Mouse (Mus musculus): ENCODE results near the gene Osr1. TPM values are rescaled to one million over a fixed set of nuclear protein-coding genes. Genes with fewer than 3 reads are reported as not detected.

The Osr1 gene
- polyA plus RNA-seq (2011; ENCODE audit: insufficient read depth, insufficient read length, low replicate concordance, missing spikeins) = not detected in 2 replicates

- TF ChIP-seq POLR2A (IDR thresholded peaks at IDR 0.05; ENCODE audit: borderline replicate concordance, control insufficient read depth, low read depth, low read length) (no peak), CTCF (IDR thresholded peaks at IDR 0.05; ENCODE audit: control insufficient read depth, insufficient read depth, low read length) (peak; percentile 13; the same call in 1 of the 2 replicates)
- under 1% methylated on average over 15 of the region's 15 CpGs for WGBS
- Histone ChIP-seq H3K27ac (ENCODE audit: control insufficient read depth, insufficient read depth, low read depth, low read length, poor library complexity) (no peak within 1 kb of the TSS), H3K4me3 (replicated peaks; ENCODE audit: control insufficient read depth, low read depth, low read length) (no peak within 1 kb of the TSS), H3K4me1 (ENCODE audit: control insufficient read depth, insufficient read depth, low read length) (no peaks in the 10 kb centered on the region)
These were observed at the start of gene Osr1 for GRCm38 (mm10) chr12:9569971-9570370. Gene Osr1 (plus strand): TSS chr12:9570116.

GRCm38 (mm10) chr12:9550328-9550727 lies 19.6 kb upstream of the Osr1 start:
- no peaks in the 10 kb centered on the region for H3K4me1 ChIP-seq (ENCODE audit: control insufficient read depth, insufficient read depth, low read length)
- H3K4me3 ChIP-seq (replicated peaks; ENCODE audit: control insufficient read depth, low read depth, low read length) = no peak overlapping the region
- no peak overlapping the region for H3K27ac ChIP-seq (ENCODE audit: control insufficient read depth, insufficient read depth, low read depth, low read length, poor library complexity)
- 75% methylated on average over 2 of the region's 2 CpGs for WGBS
- TF ChIP-seq POLR2A (IDR thresholded peaks at IDR 0.05; ENCODE audit: borderline replicate concordance, control insufficient read depth, low read depth, low read length) (no peak), CTCF (IDR thresholded peaks at IDR 0.05; ENCODE audit: control insufficient read depth, insufficient read depth, low read length) (no peak)

- Histone ChIP-seq H3K4me1 (ENCODE audit: control insufficient read depth, insufficient read depth, low read length) (no peaks in the 10 kb centered on the region), H3K4me3 (replicated peaks; ENCODE audit: control insufficient read depth, low read depth, low read length) (no peak overlapping the region), H3K27ac (ENCODE audit: control insufficient read depth, insufficient read depth, low read depth, low read length, poor library complexity) (no peak overlapping the region)
- TF ChIP-seq CTCF (IDR thresholded peaks at IDR 0.05; ENCODE audit: control insufficient read depth, insufficient read depth, low read length) (no peak), POLR2A (IDR thresholded peaks at IDR 0.05; ENCODE audit: borderline replicate concordance, control insufficient read depth, low read depth, low read length) (no peak)
- 66% methylated on average over 3 of the region's 3 CpGs for WGBS
These were observed 5.0 kb upstream of the Osr1 start for GRCm38 (mm10) chr12:9564956-9565355.

DNA sequence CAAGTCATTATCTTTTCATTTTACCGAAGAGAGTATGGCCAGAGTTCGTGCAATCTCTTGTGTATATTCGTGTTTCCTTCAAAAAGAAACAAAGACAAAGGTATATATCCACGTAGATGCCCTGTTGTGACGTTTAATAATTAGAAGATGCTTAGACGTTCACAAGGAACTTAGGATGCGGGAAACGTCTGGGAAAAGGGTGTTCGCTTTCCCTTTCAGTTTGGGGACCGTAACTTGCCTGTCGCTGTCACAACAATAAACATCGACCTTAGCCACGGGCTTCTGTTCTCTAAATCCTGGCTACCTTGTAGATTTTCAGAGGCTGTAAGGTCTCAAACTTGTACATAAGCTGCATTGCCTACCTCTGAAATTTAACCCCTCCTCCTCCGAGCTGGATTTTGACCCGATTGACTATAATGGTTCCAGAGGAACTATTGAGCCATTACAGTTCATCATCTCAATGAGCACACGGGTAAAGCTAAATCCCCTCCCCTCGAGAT lies 630 bp downstream of the Osr1 start:
- no peak overlapping the region for H3K4me3 ChIP-seq (replicated peaks; ENCODE audit: control insufficient read depth, low read depth, low read length)

DNA sequence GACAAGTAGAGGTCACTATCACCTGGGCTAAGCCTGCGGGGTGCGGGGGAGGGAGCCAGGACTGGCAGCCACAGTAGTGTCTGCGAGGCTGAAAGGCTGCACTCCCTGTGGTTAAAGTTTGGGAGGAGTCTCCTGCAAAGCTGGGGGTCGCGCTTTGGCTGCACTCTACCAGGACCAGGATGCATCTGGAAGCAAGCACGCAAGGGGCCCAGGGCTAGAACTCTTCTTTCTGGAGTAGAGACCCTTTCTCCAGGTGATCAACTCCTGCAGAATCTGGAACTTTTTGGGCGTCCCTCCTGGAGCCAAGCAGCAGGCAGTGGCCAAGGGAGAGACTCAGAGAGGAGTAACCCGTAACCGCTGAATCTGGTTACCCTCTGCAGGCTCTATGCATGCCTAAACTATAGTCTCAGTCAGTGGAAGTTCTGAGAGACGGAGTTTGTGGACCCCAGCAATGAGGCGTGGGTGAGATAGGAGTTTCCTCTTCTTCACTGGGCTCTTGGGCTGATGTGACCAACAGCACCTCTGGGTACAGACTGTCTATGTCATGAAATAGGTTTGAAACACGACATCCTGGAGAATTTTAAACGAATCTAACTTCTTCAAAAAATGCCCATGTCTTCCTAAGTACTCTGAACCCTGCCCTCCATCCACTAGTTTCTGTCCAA lies 1.5 kb downstream of the Osr1 start:
- 7% methylated on average over 13 of the region's 13 CpGs for WGBS
- H3K4me1 ChIP-seq (ENCODE audit: control insufficient read depth, insufficient read depth, low read length) = no peaks in the 10 kb centered on the region
- no peak overlapping the region for H3K4me3 ChIP-seq (replicated peaks; ENCODE audit: control insufficient read depth, low read depth, low read length)
- TF ChIP-seq POLR2A (IDR thresholded peaks at IDR 0.05; ENCODE audit: borderline replicate concordance, control insufficient read depth, low read depth, low read length) (no peak), CTCF (IDR thresholded peaks at IDR 0.05; ENCODE audit: control insufficient read depth, insufficient read depth, low read length) (no peak)
- no peak overlapping the region; the same call in 1 of the 2 replicates for H3K27ac ChIP-seq (ENCODE audit: control insufficient read depth, insufficient read depth, low read depth, low read length, poor library complexity)

More for the DNA sequence above, 630 bp downstream of the Osr1 start:
- no peak for TF ChIP-seq CTCF (IDR thresholded peaks at IDR 0.05; ENCODE audit: control insufficient read depth, insufficient read depth, low read length)
- TF ChIP-seq POLR2A (IDR thresholded peaks at IDR 0.05; ENCODE audit: borderline replicate concordance, control insufficient read depth, low read depth, low read length) = no peak
- Histone ChIP-seq H3K27ac (ENCODE audit: control insufficient read depth, insufficient read depth, low read depth, low read length, poor library complexity) (no peak overlapping the region), H3K4me1 (ENCODE audit: control insufficient read depth, insufficient read depth, low read length) (no peaks in the 10 kb centered on the region)
- WGBS = under 1% methylated on average over 17 of the region's 17 CpGs

GRCm38 (mm10) chr12:9572022-9572421 lies 2.1 kb downstream of the Osr1 start:
- no peaks in the 10 kb centered on the region for H3K4me1 ChIP-seq (ENCODE audit: control insufficient read depth, insufficient read depth, low read length)
- no peak overlapping the region for H3K4me3 ChIP-seq (replicated peaks; ENCODE audit: control insufficient read depth, low read depth, low read length)
- no peak for TF ChIP-seq CTCF (IDR thresholded peaks at IDR 0.05; ENCODE audit: control insufficient read depth, insufficient read depth, low read length)
- TF ChIP-seq POLR2A (IDR thresholded peaks at IDR 0.05; ENCODE audit: borderline replicate concordance, control insufficient read depth, low read depth, low read length) = no peak
- no peak overlapping the region for H3K27ac ChIP-seq (ENCODE audit: control insufficient read depth, insufficient read depth, low read depth, low read length, poor library complexity)
- WGBS = 24% methylated on average over 4 of the region's 4 CpGs

DNA sequence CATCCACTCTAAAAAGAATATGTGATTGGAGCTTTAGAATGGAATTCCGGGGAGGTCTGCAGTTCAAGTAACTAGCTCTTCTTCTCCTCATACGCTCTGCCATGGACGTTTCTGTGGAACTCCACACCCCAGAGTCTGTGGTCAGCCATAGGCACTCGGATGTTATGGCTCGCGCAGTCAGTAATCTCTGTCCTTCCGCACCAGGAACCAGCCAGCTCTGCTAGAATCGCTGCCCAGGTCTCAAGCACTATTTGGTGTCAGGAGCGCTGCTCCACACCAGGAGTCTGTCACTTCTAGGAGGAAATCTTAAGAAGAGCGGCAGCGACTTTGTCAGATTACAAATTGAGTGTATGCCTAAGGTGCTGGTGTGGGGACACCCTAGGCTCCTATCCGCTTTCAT lies 3.8 kb downstream of the Osr1 start:
- no peak for TF ChIP-seq POLR2A (IDR thresholded peaks at IDR 0.05; ENCODE audit: borderline replicate concordance, control insufficient read depth, low read depth, low read length)
- no peak for TF ChIP-seq CTCF (IDR thresholded peaks at IDR 0.05; ENCODE audit: control insufficient read depth, insufficient read depth, low read length)
- no peak overlapping the region for H3K27ac ChIP-seq (ENCODE audit: control insufficient read depth, insufficient read depth, low read depth, low read length, poor library complexity)
- H3K4me1 ChIP-seq (ENCODE audit: control insufficient read depth, insufficient read depth, low read length) = no peaks in the 10 kb centered on the region
- no peak overlapping the region for H3K4me3 ChIP-seq (replicated peaks; ENCODE audit: control insufficient read depth, low read depth, low read length)
- WGBS = 7% methylated on average over 12 of the region's 12 CpGs

DNA sequence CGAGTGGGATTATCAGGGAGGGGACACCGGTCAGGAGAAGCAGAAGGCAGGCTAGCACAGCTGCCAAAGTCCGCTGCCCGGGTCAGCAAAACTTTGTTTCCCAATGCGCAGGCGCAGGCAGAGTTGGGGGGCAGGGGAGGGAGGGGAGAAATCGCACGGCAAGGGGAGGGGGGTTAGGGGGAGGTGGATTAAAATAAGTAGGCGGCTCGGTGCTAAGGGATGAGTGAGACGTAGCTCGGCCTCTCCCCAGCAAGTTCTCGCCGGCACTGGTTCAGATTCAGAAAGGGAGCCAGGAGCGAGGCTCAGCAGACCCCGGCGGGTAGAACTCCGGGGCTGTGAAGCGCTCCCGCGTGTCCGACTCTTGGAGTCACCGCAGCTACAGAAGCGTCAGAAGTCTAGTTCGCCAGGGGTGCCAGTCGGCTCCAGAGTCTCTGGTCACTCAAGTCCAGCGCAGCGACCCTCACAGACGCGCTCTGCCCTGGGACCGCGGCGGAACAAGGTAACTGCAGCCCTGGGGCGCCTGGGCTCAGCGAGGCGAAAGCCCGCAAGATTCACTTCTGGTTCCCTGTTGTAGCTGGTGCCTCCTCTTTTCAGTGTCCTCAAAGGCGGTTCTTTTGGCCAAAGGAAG lies 4.4 kb downstream of the Osr1 start:
- H3K4me3 ChIP-seq (replicated peaks; ENCODE audit: control insufficient read depth, low read depth, low read length) = no peak overlapping the region
- WGBS = 2% methylated on average over 38 of the region's 38 CpGs
- H3K27ac ChIP-seq (ENCODE audit: control insufficient read depth, insufficient read depth, low read depth, low read length, poor library complexity) = no peak overlapping the region
- no peak for TF ChIP-seq CTCF (IDR thresholded peaks at IDR 0.05; ENCODE audit: control insufficient read depth, insufficient read depth, low read length)
- TF ChIP-seq POLR2A (IDR thresholded peaks at IDR 0.05; ENCODE audit: borderline replicate concordance, control insufficient read depth, low read depth, low read length) = no peak
- no peaks in the 10 kb centered on the region for H3K4me1 ChIP-seq (ENCODE audit: control insufficient read depth, insufficient read depth, low read length)

Measured in bone marrow, adult 2 months (tissue).